Mouse (Mus musculus): ENCODE measurements around the gene Spry2.

- no peak for TF ChIP-seq CTCF (IDR thresholded peaks at IDR 0.05; ENCODE audit: borderline replicate concordance, insufficient read depth, low read length)
- TF ChIP-seq POLR2A (IDR thresholded peaks at IDR 0.05; ENCODE audit: low read depth, low read length), result no peak
Measured at GRCm38 (mm10) chr14:105878359-105878758, 18.3 kb downstream of the Spry2 start.
